Mouse (Mus musculus) 416B (cell line): ENCODE results near the gene Chkb.

Experiments used
- DNase-seq: peaks from one replicate; pipeline ENCODE4 v3.0.0; 2011; ENCODE audit warnings: low read depth

The Chkb gene

GRCm38 (mm10) chr15:89453865-89454478 lies 24.3 kb upstream of the Chkb start, which contains the start of gene Mapk8ip2:
TSS of gene Mapk8ip2 (plus strand) at chr15:89453913.
- DNase-seq: no peak

- peak; percentile 55 for DNase-seq
These were observed 23.5 kb upstream of the Chkb start for GRCm38 (mm10) chr15:89452906-89453864.

- DNase-seq: peak; percentile 39
These were observed 12.9 kb upstream of the Chkb start for GRCm38 (mm10) chr15:89442486-89443070.

- DNase-seq: peak; percentile 88
These were observed 6.2 kb upstream of the Chkb start for GRCm38 (mm10) chr15:89435878-89436277.

- no peak for DNase-seq
These were observed 4.4 kb upstream of the Chkb start for GRCm38 (mm10) chr15:89434136-89434535.

- no peak for DNase-seq
These were observed 3.2 kb upstream of the Chkb start for GRCm38 (mm10) chr15:89432946-89433345.

- no peak for DNase-seq
These were observed 2.1 kb upstream of the Chkb start for GRCm38 (mm10) chr15:89431806-89432205.

- no peak for DNase-seq
These were observed 1.6 kb upstream of the Chkb start for GRCm38 (mm10) chr15:89431271-89431670.

- peak; percentile 52 for DNase-seq
These were observed 1.1 kb upstream of the Chkb start for GRCm38 (mm10) chr15:89430771-89431170.

GRCm38 (mm10) chr15:89430341-89430740 lies 633 bp upstream of the Chkb start:
- peak; percentile 68 for DNase-seq

- DNase-seq: no peak
These were observed 822 bp downstream of the Chkb start for GRCm38 (mm10) chr15:89428821-89429351.

GRCm38 (mm10) chr15:89428136-89428790 lies 1.4 kb downstream of the Chkb start:
- no peak for DNase-seq

- no peak for DNase-seq
These were observed 3.0 kb downstream of the Chkb start for GRCm38 (mm10) chr15:89426716-89427115.

GRCm38 (mm10) chr15:89425711-89426121 lies 4.0 kb downstream of the Chkb start, which contains the start of gene Cpt1b:
TSS of gene Cpt1b (minus strand) at chr15:89425863.
- no peak for DNase-seq

GRCm38 (mm10) chr15:89424621-89425020 lies 5.1 kb downstream of the Chkb start:
- DNase-seq: no peak

- no peak for DNase-seq
These were observed 7.8 kb downstream of the Chkb start for GRCm38 (mm10) chr15:89421938-89422337.

- DNase-seq: no peak
These were observed 14.4 kb downstream of the Chkb start for GRCm38 (mm10) chr15:89415282-89415681.

- DNase-seq: no peak
These were observed 19.6 kb downstream of the Chkb start, which contains the start of gene Syce3 for GRCm38 (mm10) chr15:89410118-89410517. TSS of gene Syce3 (minus strand) at chr15:89410503.

GRCm38 (mm10) chr15:89406691-89407090 lies 23.0 kb downstream of the Chkb start:
- DNase-seq: no peak

GRCm38 (mm10) chr15:89404831-89405623 lies 24.7 kb downstream of the Chkb start:
- DNase-seq: no peak

GRCm38 (mm10) chr15:89402471-89402870 lies 27.2 kb downstream of the Chkb start:
- peak; percentile 7 for DNase-seq
